8 mouse cellular contexts compared by ENCODE assay signal in genomic region chr16:24483527-24484101, GRCm38 (mm10).
A peak's percentile ranks its signal among the peaks of the same experiment; 100 is the strongest.
DNase-seq lines count a peak whose midpoint lies in the region; ATAC-seq lines count a peak whose summit lies in the region.
"Had no signal": no experiment of that assay in that cellular context is flagged by ENCODE, and none has a peak within 500 bp of the region (broad histone marks: within the 10 kb centered on the region; RNA-seq: fewer than 3 reads in every experiment).

No protein-coding gene starts in this region.

- no peaks in the 10 kb centered on the region for H3K4me1 ChIP-seq in hindbrain, embryonic 11.5 days (replicated peaks; ENCODE audit: control insufficient read depth, insufficient read depth, low read length)

- H3K9me3 ChIP-seq in hindbrain, embryonic 11.5 days (ENCODE audit: control insufficient read depth, low read length) = no peaks in the 10 kb centered on the region

- no peaks in the 10 kb centered on the region for H3K36me3 ChIP-seq in hindbrain, embryonic 11.5 days (ENCODE audit: control insufficient read depth, insufficient read depth, low read length)

- no peak overlapping the region for H3K4me3 ChIP-seq in hindbrain, embryonic 11.5 days (ENCODE audit: low read depth, low read length)

- no peak for ATAC-seq in hindbrain, embryonic 11.5 days (ENCODE audit: low FRiP score)

- H3K27me3 ChIP-seq in hindbrain, embryonic 11.5 days (ENCODE audit: control insufficient read depth, insufficient read depth, low read length) = no peaks in the 10 kb centered on the region

- intact Hi-C loops in heart, postnatal 14 days (cut with DNase I) = loop anchor here (5.0 to 10.0 kb wide), 2 partner anchors 91 to 299 kb away; partner anchors contain the start of gene Lpp

- WGBS in hindbrain, embryonic 11.5 days = 90% methylated on average over 13 of the region's 13 CpGs

- H3K4me2 ChIP-seq in hindbrain, embryonic 11.5 days (replicated peaks; ENCODE audit: low read depth, low read length) = no peak overlapping the region
- H3K4me2 ChIP-seq: lung, embryonic 14.5 days had no signal

- peak; percentile 35 to 44 for DNase-seq in layer of hippocampus, postnatal 10 days (ENCODE audit: low spot score in 2 of 2)
- no peak for DNase-seq in layer of hippocampus, adult 9-10 months (ENCODE audit: low spot score)
- peak; percentile 84 for DNase-seq in adrenal gland, postnatal 10 days
- DNase-seq in cerebellum, adult 9-11 months = peak; percentile 98
- DNase-seq in heart, postnatal 14 days = peak; percentile 60 to 69
- DNase-seq in urinary bladder, adult 2 months (ENCODE audit: low spot score) = no peak
- DNase-seq in hindbrain, embryonic 11.5 days (ENCODE audit: low spot score) = no peak
- DNase-seq: lung, embryonic 14.5 days had no signal

- H3K9ac ChIP-seq in hindbrain, embryonic 11.5 days (ENCODE audit: low read depth, low read length) = no peak overlapping the region
- H3K9ac ChIP-seq: lung, embryonic 14.5 days had no signal

- no peak overlapping the region for H3K27ac ChIP-seq in hindbrain, embryonic 11.5 days (ENCODE audit: low read depth, low read length)

Comparison
In these comparisons a context has a peak if more than half of its experiments do, and no peak if none do; other contexts are left out.
1. DNase-seq: peak in layer of hippocampus, postnatal 10 days (2 of 2), adrenal gland, postnatal 10 days (single experiment), cerebellum, adult 9-11 months (single experiment) and heart, postnatal 14 days (2 of 2); none in layer of hippocampus, adult 9-10 months (single experiment), urinary bladder, adult 2 months (single experiment) and hindbrain, embryonic 11.5 days (single experiment).